Mouse (Mus musculus) left cerebral cortex, postnatal 10 days (tissue): Measurements from ENCODE around the gene Sun2. TPM values are rescaled to one million over a fixed set of nuclear protein-coding genes. Genes with fewer than 3 reads are reported as not detected.

ENCODE experiments used
- total RNA-seq, 2 experiments: library from RNA; stranded (reverse); gene quantifications; 2 replicates each; pipeline ENCODE4 v1.2.3; 2021

Sun2 gene
- total RNA-seq, 2 experiments from 2014 or later, result 14.9 to 20.2 TPM

Other genes with a start within 250 kb of the Sun2 start
- 100 to 1,000 TPM; 116 to 124 TPM for gene Kcnj4, start 237.3 kb downstream of the Sun2 start, total RNA-seq
- 1 to 10 TPM; 1.4 to 1.6 TPM for gene Kdelr3, start 226.1 kb downstream of the Sun2 start, total RNA-seq
- gene Ddx17, start 195.8 kb downstream of the Sun2 start, total RNA-seq, result 100 to 1,000 TPM; 381 TPM
- gene Dmc1, start 137.4 kb downstream of the Sun2 start, total RNA-seq, result 1 to 10 TPM; 1.0 to 1.4 TPM
- 10 to 100 TPM; 10.4 to 10.6 TPM for gene Fam227a, start 83.6 kb downstream of the Sun2 start, total RNA-seq
- 10 to 100 TPM; 54.5 to 61.0 TPM for gene Cby1, start 83.3 kb downstream of the Sun2 start, total RNA-seq
- 100 to 1,000 TPM; 108 to 112 TPM for gene Tomm22, start 71.7 kb downstream of the Sun2 start, total RNA-seq
- 10 to 100 TPM; 43.7 to 46.1 TPM for gene Josd1, start 54.6 kb downstream of the Sun2 start, total RNA-seq
- 10 to 100 TPM; 44.9 to 48.5 TPM for gene Gtpbp1, start 51.7 kb downstream of the Sun2 start, total RNA-seq
- gene Dnal4, start 35.3 kb upstream of the Sun2 start, total RNA-seq, result 10 to 100 TPM; 28.6 to 31.0 TPM
- gene Nptxr, start 62.2 kb upstream of the Sun2 start, total RNA-seq, result 100 to 1,000 TPM; 454 to 474 TPM
- 10 to 100 TPM; 12.5 to 12.9 TPM for gene Npcd, start 91.7 kb upstream of the Sun2 start, total RNA-seq
- 100 to 1,000 TPM; 271 to 289 TPM for gene Cbx6, start 92.2 kb upstream of the Sun2 start, total RNA-seq
- 1 to 10 TPM; 4.4 to 4.7 TPM for gene Apobec3, start 149.1 kb upstream of the Sun2 start, total RNA-seq
- gene Cbx7, start 228.6 kb upstream of the Sun2 start, total RNA-seq, result 1 to 10 TPM; 5.6 to 7.1 TPM